Mouse (Mus musculus) megakaryocyte-erythroid progenitor cell, adult 5-6 weeks (primary cell): ENCODE measurements around the gene Inpp5e. TPM values are rescaled to one million over a fixed set of nuclear protein-coding genes. Genes with fewer than 3 reads are reported as not detected.

ENCODE experiments used
- ATAC-seq: replicated peaks from 2 replicates; pipeline ENCODE4 v1.8.0; 2016; ENCODE audit warnings: mild to moderate bottlenecking, inconsistent platforms; ENCODE audit not compliant: severe bottlenecking, poor library complexity, low FRiP score, low TSS enrichment
- total RNA-seq, 2 experiments: library from RNA; stranded (forward) in 1 of 2; stranded (reverse) in 1 of 2; fragments of 200-1000, 215-1000 nt in 1 of 2; fragments of >200 nt in 1 of 2; fragmentation: Nextera tagmentation in 1 of 2; gene quantifications; 2 replicates each; pipeline ENCODE4 v1.2.3; 2014 to 2017

Inpp5e gene
- total RNA-seq (2014; fragmentation: Nextera tagmentation), result 20.3 and 22.6 TPM in 2 replicates
- 4.5 and 9.2 TPM in 2 replicates for total RNA-seq (2017)

GRCm38 (mm10) chr2:26408515-26409356 lies at the start of gene Inpp5e:
Inpp5e (minus strand) TSS chr2:26409203.
- ATAC-seq, result peak; percentile 90

- no peak for ATAC-seq
Measured at GRCm38 (mm10) chr2:26458402-26459124, 49.6 kb upstream of the Inpp5e start.

GRCm38 (mm10) chr2:26449121-26450060 lies 40.4 kb upstream of the Inpp5e start:
- ATAC-seq, result no peak

GRCm38 (mm10) chr2:26447451-26447850 lies 38.4 kb upstream of the Inpp5e start:
- ATAC-seq, result no peak

DNA sequence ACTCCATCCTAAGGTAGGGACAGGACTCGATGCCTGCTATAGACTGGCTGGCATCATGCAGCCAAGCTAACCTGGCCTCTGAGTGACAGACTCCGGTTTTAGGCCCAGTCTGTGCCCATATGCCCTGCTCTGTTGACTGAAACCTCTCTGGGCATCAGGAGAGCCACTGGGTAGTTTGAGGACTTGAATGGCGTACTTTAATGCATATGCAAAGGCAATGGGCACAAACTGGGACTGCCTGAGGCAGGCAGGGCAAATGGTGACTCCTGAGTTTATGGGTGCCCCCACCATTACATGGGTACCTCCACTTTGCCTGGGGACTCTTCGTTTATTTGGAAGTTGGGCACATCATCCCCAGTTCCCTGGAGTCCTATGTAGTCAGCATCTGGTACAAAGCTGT lies 37.7 kb upstream of the Inpp5e start:
- no peak for ATAC-seq

DNA sequence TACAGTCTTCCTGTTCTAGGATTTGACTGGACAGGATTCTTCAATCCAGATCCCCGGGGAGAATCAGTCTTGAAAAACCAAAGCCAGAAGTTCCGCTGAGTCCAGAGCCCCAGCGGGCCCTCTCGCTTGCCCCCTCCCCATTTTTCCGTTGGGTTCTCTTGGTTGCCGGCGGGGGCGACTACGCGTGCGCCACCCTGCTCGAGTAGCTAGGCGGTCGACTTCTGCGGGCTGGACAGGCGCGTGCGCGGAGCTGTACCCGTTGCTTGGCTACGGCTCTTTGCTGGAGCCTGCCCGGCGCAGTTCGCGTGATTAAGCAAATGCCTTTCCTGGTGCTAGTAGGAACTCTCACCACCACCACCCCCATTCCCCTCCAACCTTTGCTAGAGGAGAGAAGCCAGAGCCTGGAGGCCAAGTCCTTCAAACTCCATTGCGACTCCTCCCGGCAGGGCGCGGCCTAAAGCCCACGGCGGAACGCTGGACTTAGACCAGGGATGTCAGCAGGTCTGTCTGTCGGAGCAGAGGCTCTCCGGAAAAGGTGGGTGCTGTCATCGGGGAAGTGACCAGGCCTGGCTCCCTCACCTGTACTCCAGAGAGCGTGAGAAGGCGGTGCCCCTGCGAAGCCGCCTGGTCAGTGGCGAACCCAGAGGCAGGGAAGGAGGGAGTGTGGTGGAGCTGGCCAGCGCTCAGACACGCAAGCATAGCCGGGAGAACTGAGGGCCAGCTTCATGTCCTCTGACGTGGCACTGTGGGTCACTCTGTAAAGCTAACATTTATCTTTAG lies 36.9 kb upstream of the Inpp5e start:
- peak; percentile 77 for ATAC-seq

- ATAC-seq, result peak; percentile 80
Measured at GRCm38 (mm10) chr2:26444946-26445665, 36.1 kb upstream of the Inpp5e start, which contains the start of gene Sec16a. Sec16a (minus strand) TSS chr2:26445216.

DNA sequence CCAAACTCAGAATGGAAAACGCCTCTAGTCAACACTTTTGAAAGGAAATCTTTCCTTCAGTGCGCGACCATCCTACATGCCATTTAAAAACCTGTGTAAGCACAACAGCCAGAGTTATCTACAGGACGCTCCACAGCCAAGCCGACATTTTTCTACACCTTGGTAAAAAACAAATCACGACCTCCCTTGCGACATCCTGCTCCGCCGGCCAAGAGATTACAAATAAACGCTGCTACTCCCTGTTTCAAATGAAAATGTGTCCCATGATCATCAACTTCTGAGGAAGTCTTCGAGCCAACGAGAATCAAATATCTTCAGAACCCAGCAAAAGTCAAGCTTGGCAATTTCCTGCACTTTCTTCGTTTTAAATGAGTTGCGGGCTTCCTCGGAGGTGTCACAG lies 35.4 kb upstream of the Inpp5e start:
- ATAC-seq, result no peak

GRCm38 (mm10) chr2:26443876-26444275 lies 34.9 kb upstream of the Inpp5e start:
- no peak for ATAC-seq

DNA sequence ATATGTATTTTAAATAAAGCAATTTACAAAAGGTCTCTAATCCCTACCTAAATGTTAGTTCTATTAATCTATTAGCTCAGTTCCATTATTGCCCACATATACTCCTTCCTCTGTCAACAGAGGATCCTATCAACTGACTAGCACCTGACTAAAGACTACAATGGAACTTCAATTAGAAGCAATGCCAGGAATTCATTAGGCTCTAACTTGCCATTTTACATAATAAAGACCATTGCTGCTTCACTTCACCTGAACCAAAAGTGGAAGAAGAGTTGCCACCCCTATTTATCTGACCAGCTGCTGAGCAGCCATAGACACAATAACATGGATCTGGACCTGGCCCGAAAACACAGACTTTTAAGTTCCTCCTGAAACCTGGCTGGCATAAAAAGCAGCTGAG lies 33.8 kb upstream of the Inpp5e start:
- ATAC-seq, result no peak

- ATAC-seq, result no peak
Measured at GRCm38 (mm10) chr2:26441688-26442087, 32.7 kb upstream of the Inpp5e start.

GRCm38 (mm10) chr2:26441261-26441660 lies 32.3 kb upstream of the Inpp5e start:
- no peak for ATAC-seq

GRCm38 (mm10) chr2:26439671-26440070 lies 30.7 kb upstream of the Inpp5e start:
- no peak for ATAC-seq

DNA sequence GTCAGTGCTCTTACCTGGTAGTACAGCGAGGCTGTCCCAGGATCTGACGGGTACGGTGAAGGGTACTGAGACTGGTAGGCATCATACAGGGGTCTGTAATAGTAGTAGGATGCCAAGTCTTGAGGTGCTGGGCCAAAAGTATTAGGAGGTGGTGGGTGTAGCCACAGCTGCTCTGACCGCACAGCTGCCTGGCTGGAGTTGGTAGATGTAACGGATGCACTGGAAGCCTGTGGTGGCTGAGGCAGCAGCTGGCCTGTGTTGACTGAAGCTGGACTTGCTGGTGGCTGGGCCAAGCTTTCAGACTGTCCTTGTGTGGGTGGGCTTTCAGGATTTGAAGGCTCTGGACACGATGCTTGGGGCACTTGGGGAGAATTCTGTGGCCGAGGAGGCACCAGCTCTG lies 29.4 kb upstream of the Inpp5e start:
- no peak for ATAC-seq

- no peak for ATAC-seq
Measured at GRCm38 (mm10) chr2:26437221-26437620, 28.2 kb upstream of the Inpp5e start.

GRCm38 (mm10) chr2:26434791-26435572 lies 26.0 kb upstream of the Inpp5e start:
- ATAC-seq, result no peak

DNA sequence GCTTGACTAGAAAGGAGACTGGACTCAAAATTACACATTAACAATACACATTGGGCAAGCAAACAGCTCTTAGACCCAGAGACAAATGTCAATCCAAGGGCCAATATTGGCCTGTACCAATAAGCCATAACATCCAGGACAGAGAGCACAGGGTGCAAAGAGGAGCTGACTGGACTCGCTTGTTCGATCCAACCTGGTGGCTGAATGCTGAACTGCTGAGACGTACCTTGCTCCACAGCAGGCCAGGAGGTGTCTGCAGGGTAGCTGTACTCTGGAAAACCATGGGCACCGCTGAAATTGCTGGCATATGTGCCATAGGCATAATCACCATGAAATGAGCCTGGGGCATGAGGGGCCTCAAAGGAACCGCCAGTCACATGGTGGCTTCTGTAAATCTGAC lies 20.8 kb upstream of the Inpp5e start:
- no peak for ATAC-seq
